Mouse (Mus musculus) inflammation-experienced regulatory T-cells, adult 6 months (primary cell): ENCODE measurements around the gene Mllt1. TPM values are rescaled to one million over a fixed set of nuclear protein-coding genes. Genes with fewer than 3 reads are reported as not detected.
"Not testable (repeated sequence)": the region's sequence is repeated elsewhere in the genome, so short reads cannot be mapped to it uniquely, and the experiment has no call there.

Experiments used
- ATAC-seq: one replicate; pipeline ENCODE4 v1.8.0; 2017
- polyA plus RNA-seq, 3 experiments: library from polyadenylated mRNA; unstranded; fragments of 100-300 nt; shearing (Covaris generic); gene quantifications; one replicate each; pipeline ENCODE4 v1.2.1; 2017

Gene Mllt1
- polyA plus RNA-seq, 3 experiments from 2014 or later: 5.4 to 6.2 (median 5.6) TPM

- ATAC-seq: no peak
Observed at GRCm38 (mm10) chr17:56934545-56935330, 477 bp downstream of the Mllt1 start.

GRCm38 (mm10) chr17:56933395-56933794, 1.8 kb downstream of the Mllt1 start:
- no peak for ATAC-seq

GRCm38 (mm10) chr17:56930026-56930425, 5.2 kb downstream of the Mllt1 start:
- ATAC-seq: no peak

- ATAC-seq: no peak
Observed at GRCm38 (mm10) chr17:56929530-56929929, 5.7 kb downstream of the Mllt1 start.

- ATAC-seq: no peak
Observed at GRCm38 (mm10) chr17:56929101-56929500, 6.1 kb downstream of the Mllt1 start.

- ATAC-seq: peak; percentile 67
Observed at GRCm38 (mm10) chr17:56925998-56926397, 9.2 kb downstream of the Mllt1 start.

- ATAC-seq: no peak
Observed at GRCm38 (mm10) chr17:56919725-56920124, 15.5 kb downstream of the Mllt1 start.

GRCm38 (mm10) chr17:56917166-56917565, 18.0 kb downstream of the Mllt1 start:
- ATAC-seq: no peak

GRCm38 (mm10) chr17:56913444-56913843, 21.8 kb downstream of the Mllt1 start:
- peak; percentile 64 for ATAC-seq

- ATAC-seq: no peak
Observed at GRCm38 (mm10) chr17:56913023-56913422, 22.2 kb downstream of the Mllt1 start.

GRCm38 (mm10) chr17:56909764-56910163, 25.5 kb downstream of the Mllt1 start:
- not testable (repeated sequence) for ATAC-seq

- ATAC-seq: no peak
Observed at GRCm38 (mm10) chr17:56907887-56908286, 27.3 kb downstream of the Mllt1 start.

GRCm38 (mm10) chr17:56907096-56907495, 28.1 kb downstream of the Mllt1 start:
- ATAC-seq: no peak

- no peak for ATAC-seq
Observed at GRCm38 (mm10) chr17:56906166-56906565, 29.0 kb downstream of the Mllt1 start.

GRCm38 (mm10) chr17:56902698-56903097, 32.5 kb downstream of the Mllt1 start:
- no peak for ATAC-seq

GRCm38 (mm10) chr17:56897630-56898195, 37.5 kb downstream of the Mllt1 start:
- ATAC-seq: peak; percentile 74

- ATAC-seq: no peak
Observed at GRCm38 (mm10) chr17:56896513-56897129, 38.6 kb downstream of the Mllt1 start.

- ATAC-seq: no peak
Observed at GRCm38 (mm10) chr17:56895368-56895918, 39.8 kb downstream of the Mllt1 start.

- no peak for ATAC-seq
Observed at GRCm38 (mm10) chr17:56890018-56890417, 45.2 kb downstream of the Mllt1 start.

- no peak for ATAC-seq
Observed at GRCm38 (mm10) chr17:56888050-56888449, 47.2 kb downstream of the Mllt1 start.

GRCm38 (mm10) chr17:56884809-56885208, 50.4 kb downstream of the Mllt1 start:
- no peak for ATAC-seq

- no peak for ATAC-seq
Observed at GRCm38 (mm10) chr17:56884331-56884730, 50.9 kb downstream of the Mllt1 start.

- no peak for ATAC-seq
Observed at GRCm38 (mm10) chr17:56883612-56884011, 51.6 kb downstream of the Mllt1 start.

- no peak for ATAC-seq
Observed at GRCm38 (mm10) chr17:56877426-56877825, 57.8 kb downstream of the Mllt1 start.
